Mouse (Mus musculus) ES-E14 (cell line): ENCODE results near the gene Dnah14.

ENCODE experiments used
- CHD2 ChIP-seq: IDR thresholded peaks from 2 replicates; pipeline ENCODE4 v1.6.1; 2014; ENCODE audit warnings: mild to moderate bottlenecking, low read depth, low read length, inconsistent platforms
- HCFC1 ChIP-seq: IDR thresholded peaks from 2 replicates; pipeline ENCODE4 v1.6.1; 2012; ENCODE audit warnings: low read length, inconsistent platforms, borderline replicate concordance; ENCODE audit not compliant: insufficient read depth
- MAFK ChIP-seq: IDR thresholded peaks from 2 replicates; pipeline ENCODE4 v1.6.1; 2014; ENCODE audit warnings: mild to moderate bottlenecking, low read depth, low read length, inconsistent platforms; ENCODE audit not compliant: insufficient read depth
- ZC3H11A ChIP-seq: IDR thresholded peaks from 2 replicates; pipeline ENCODE4 v1.6.1; 2012; ENCODE audit warnings: low read depth, mild to moderate bottlenecking, inconsistent platforms, low read length, borderline replicate concordance
- ZNF384 ChIP-seq: IDR thresholded peaks from 2 replicates; pipeline ENCODE4 v1.6.1; 2012; ENCODE audit warnings: low read depth, low read length, inconsistent platforms

DNA sequence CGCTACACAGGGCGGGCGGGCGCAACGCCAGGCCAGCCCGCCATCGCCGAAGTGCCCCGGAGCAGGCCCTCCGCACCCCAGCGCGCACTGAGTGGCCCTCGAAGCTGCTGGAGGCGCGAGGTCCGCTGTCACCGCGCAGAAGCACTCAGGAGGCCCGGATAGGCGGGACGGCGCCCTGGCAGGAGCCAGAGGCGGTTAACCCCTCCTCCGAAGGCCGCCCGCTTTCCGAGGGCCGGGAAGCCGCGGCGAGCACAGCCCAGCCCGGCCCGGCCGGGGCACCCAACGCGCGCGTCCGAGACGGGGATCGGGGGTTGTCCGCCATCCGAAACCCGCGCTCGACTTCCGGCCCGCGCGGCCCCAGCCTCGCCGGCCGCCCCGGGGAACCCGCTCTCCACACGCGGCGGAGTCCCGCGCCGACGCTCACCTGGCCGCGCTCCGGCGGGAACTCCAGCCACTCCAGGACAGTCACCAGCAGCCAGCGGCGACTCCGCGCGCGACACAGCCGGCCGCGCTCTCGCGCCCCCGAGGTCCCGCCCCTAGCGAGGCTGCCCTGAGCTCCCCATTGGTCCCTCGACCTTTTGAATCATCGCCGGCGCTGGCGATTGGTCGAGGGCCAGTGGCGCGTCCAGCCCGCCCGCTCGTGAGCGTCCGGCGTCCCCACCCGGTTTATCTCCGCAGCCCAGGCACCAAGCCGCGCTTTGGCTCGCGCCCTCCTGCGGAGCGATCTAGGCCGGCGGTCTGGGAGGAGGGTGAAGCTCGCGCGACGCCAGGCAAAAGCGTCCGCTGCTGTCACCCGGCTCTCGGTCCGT lies 265.7 kb downstream of the Dnah14 start:
- TF ChIP-seq HCFC1, result no peak
- TF ChIP-seq ZNF384, result no peak
- TF ChIP-seq ZC3H11A, result no peak
- TF ChIP-seq CHD2, result peak; percentile 69
- no peak for TF ChIP-seq MAFK
